Mouse (Mus musculus) heart, adult 8-10 months (tissue): Measurements from ENCODE around the gene Gm6685. TPM values are rescaled to one million over a fixed set of nuclear protein-coding genes. Genes with fewer than 3 reads are reported as not detected.
A peak's percentile ranks its signal among the peaks of the same experiment; 100 is the strongest.
"Not testable (repeated sequence)": the region's sequence is repeated elsewhere in the genome, so short reads cannot be mapped to it uniquely, and the experiment has no call there.

Experiments
- DNase-seq: peaks from one replicate; pipeline ENCODE4 v3.0.0; 2022; ENCODE audit warnings: low spot score
- total RNA-seq, 4 experiments: library from RNA; stranded (reverse); gene quantifications; 2 replicates each; pipeline ENCODE4 v1.2.4; 2022

Gene Gm6685
- total RNA-seq = 1 to 10 TPM; 3.5 to 5.4 (median 4.8) TPM

GRCm38 (mm10) chr11:28339224-28340150 lies at the start of gene Gm6685:
Gene Gm6685, minus strand, starts transcription at chr11:28339867.
- DNase-seq = not testable (repeated sequence)

DNA sequence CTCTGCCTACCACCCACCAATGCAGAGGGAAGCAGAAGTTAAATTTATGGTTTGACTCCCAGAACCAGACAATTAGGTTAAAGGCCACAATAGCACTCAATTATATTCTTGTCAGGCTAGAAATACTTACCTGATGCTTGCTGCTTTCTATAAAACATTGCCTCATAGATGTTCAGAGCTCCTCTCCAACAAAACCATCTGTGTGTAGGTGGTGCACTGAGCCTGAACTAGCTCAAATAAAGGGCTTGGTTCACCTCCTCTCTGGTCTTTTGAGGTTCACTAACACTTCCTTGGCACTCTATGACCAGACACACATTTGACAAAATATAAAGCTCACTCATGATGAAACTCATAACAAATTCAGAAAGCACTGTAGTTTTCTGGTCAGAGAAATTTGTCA lies 36.2 kb upstream of the Gm6685 start:
- DNase-seq = no peak

DNA sequence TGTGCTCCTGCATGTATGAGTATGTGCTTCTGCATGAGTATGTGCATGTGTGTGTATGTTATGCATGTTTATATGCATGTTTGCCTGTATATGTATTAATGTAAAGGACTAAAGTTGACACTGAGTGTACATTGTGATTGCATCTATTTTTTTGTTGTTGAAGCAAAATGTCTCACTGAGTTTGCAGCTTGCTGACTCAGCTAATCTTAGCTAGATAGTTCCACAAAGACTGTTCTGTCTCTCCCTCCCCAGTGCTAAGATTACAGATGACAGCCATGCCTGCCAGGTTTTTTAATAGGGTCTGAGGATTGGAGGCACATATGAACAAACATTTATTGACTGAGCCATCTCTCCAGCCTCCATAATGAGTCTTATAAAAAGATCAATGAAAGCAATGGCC lies 35.0 kb upstream of the Gm6685 start:
- DNase-seq = no peak

- DNase-seq = not testable (repeated sequence)
These were observed 31.7 kb upstream of the Gm6685 start for GRCm38 (mm10) chr11:28371381-28371780.

GRCm38 (mm10) chr11:28365929-28366244 lies 26.2 kb upstream of the Gm6685 start:
- no peak for DNase-seq

DNA sequence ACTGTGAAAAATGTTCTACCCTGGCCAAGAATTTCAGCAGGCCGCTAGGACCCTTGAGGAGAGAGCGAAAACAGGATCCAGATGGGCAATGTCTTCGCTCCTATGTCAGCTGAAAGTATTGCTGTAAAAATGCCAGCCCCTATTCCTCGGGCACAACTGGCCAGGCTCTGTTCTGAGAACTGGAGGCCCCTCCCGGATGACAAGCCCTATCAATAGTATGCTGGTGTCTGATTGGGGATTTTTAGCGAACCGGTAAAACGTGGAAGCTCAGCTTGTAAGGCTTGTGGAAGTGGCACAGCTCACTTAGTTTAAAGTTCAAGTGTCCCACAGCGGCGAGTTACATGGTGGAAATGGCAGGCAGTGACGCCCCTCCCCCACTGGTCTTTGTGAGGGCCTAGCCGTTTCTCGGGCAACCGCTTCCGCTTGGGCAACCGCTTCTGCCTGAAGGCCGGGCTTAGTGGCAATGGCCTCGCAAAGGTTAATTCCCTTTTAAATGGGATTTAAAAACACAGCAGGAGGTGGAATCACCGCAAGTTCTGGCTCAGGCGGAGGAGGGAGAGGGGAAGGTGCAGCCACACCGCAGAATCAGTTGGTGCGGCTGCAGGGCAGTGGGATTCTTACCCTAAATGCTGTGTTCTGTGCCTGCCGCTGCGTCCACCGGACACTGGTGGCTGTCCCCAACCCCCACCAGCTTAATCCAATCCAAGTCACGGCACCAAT lies 25.7 kb upstream of the Gm6685 start:
- DNase-seq = peak; percentile 71

- DNase-seq = no peak
These were observed 3.8 kb upstream of the Gm6685 start for GRCm38 (mm10) chr11:28343465-28343864.

GRCm38 (mm10) chr11:28341887-28342286 lies 2.2 kb upstream of the Gm6685 start:
- DNase-seq = no peak

DNA sequence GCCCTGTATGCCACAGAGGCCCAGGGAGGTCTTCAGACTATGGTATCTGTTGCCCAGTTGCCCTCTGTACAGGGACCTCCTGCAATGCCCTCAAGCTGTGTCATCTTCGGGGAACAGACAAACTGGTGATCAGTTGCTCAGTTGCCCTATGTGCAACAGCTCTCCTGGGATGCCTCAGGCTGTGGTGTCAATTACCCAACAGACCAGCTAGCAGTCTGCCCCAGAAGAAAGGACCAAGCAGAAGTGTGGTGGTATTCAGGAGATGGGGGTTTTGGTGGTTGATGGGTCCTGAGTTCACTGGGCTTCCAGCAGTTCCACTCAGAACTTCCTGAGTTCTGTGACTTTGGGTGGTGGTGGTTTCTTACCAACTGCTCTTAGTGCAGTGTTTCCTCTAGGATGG lies 11.8 kb downstream of the Gm6685 start:
- DNase-seq = no peak

DNA sequence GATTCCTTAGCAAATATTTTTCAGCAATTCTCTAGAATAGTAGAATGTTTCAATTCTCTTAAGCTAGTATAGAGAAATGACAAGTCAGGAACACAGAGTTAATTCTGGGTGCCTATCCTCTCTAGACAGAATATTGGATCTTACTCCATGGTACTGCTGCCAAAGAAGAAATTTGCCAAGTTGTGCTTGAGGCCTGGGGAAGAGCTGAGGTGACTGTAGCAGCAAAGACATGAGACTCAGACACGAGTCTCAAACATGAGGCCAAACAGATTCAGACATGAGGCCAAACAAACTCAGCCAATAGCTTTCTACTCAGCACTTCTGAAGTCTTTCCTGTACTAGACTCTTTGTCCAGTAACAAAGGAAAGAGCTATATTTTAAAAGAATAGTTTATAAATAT lies 26.3 kb downstream of the Gm6685 start:
- DNase-seq = no peak

DNA sequence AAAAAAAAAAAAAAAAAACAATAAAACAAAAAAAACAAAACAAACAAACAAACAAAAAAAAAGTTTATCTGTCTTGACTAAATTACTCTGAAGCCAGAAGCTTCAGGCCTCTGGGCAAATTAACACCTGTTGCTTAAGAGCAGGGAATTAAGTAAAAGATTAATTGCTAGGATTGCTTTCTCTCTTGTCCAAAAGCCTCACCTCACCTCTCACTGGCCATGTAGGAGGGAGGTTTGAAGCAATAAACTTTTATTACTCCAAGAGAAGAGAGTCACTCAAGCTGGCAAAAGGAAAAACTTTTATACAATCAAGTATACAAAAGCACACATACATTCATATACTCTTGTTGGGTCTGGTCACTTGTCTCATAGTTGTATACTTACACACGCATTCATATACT lies 31.9 kb downstream of the Gm6685 start:
- DNase-seq = no peak

DNA sequence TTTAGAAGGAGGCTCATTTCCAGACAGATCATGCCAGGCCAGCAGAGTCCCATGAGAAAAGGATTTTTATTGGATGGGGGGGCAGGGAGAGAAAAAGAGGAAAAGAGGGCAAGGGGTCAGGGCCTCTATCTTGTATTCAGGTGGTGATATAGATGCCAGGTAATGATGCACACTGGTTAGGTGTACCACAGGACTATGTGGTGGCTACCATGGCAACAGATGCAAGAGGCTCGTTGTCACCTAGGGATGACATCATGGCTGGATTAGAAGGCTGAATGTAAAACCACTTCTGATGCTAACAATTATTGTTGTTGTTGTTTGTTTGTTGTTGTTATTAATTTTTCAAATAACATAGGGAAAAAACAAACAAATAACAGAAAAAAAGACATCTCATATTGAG lies 49.2 kb downstream of the Gm6685 start:
- no peak for DNase-seq

Other genes starting within 250 kb of the Gm6685 start
- gene Ccdc85a, start 244.5 kb upstream of the Gm6685 start, total RNA-seq = 10 to 100 TPM in 2 of 4 experiments, 1 to 10 TPM in 2; 9.2 to 11.7 (median 10.2) TPM